Mouse (Mus musculus) limb, embryonic 14.5 days (tissue): ENCODE results near the gene 9530053A07Rik. TPM values are rescaled to one million over a fixed set of nuclear protein-coding genes. Genes with fewer than 3 reads are reported as not detected.
A peak's percentile ranks its signal among the peaks of the same experiment; 100 is the strongest.

Experiments used
- ATAC-seq: fragments of 200-750 bp; cut with Nextera tagmentation; 2 replicates; pipeline ENCODE4 v1.8.0; 2017; ENCODE audit warnings: low read depth, moderate number of reproducible peaks, moderate TSS enrichment; ENCODE audit not compliant: low FRiP score
- DNase-seq: peaks from one replicate; pipeline ENCODE4 v3.0.0-alpha.2; 2015; ENCODE audit warnings: low spot score
- H3K27ac ChIP-seq: fragments of 300-500 bp; sonication (generic); replicated peaks from 2 replicates; pipeline ENCODE4 v1.5.1; 2014; ENCODE audit warnings: low read depth, mild to moderate bottlenecking, low read length, moderate library complexity, mixed read lengths
- H3K27me3 ChIP-seq: fragments of 300-500 bp; sonication (generic); 2 replicates; pipeline ENCODE4 v1.6.1; 2014; ENCODE audit warnings: low read length, mixed read lengths; ENCODE audit not compliant: control insufficient read depth, insufficient read depth
- H3K36me3 ChIP-seq: fragments of 300-500 bp; sonication (generic); 2 replicates; pipeline ENCODE4 v1.6.1; 2014; ENCODE audit warnings: mild to moderate bottlenecking, low read length, moderate library complexity, mixed read lengths; ENCODE audit not compliant: control insufficient read depth, insufficient read depth
- H3K4me1 ChIP-seq: fragments of 300-500 bp; sonication (generic); 2 replicates; pipeline ENCODE4 v1.6.1; 2014; ENCODE audit warnings: antibody characterized with exemption, low read length, mixed read lengths; ENCODE audit not compliant: control insufficient read depth, insufficient read depth
- H3K4me2 ChIP-seq: fragments of 300-500 bp; sonication (generic); replicated peaks from 2 replicates; pipeline ENCODE4 v1.6.1; 2014; ENCODE audit warnings: low read depth, mild to moderate bottlenecking, low read length, moderate library complexity; ENCODE audit not compliant: severe bottlenecking
- H3K4me3 ChIP-seq: fragments of 300-500 bp; sonication (generic); replicated peaks from 2 replicates; pipeline ENCODE4 v1.5.1; 2014; ENCODE audit warnings: low read length
- H3K9ac ChIP-seq: fragments of 300-500 bp; sonication (generic); 2 replicates; pipeline ENCODE4 v1.6.1; 2014; ENCODE audit warnings: mild to moderate bottlenecking, low read depth, low read length, moderate library complexity; ENCODE audit not compliant: severe bottlenecking
- H3K9me3 ChIP-seq: fragments of 300-500 bp; sonication (generic); 2 replicates; pipeline ENCODE4 v1.6.1; 2016; ENCODE audit warnings: low read length; ENCODE audit not compliant: control insufficient read depth
- POLR2A ChIP-seq: fragments of 200-500 bp; IDR thresholded peaks from 2 replicates; pipeline ENCODE4 v1.8.0; 2012; ENCODE audit warnings: inconsistent platforms, mild to moderate bottlenecking, moderate library complexity, borderline replicate concordance; ENCODE audit not compliant: insufficient read depth, insufficient read length; ENCODE audit errors: extremely low read depth
- WGBS: fragments of 180-500 bp; shearing (Covaris S2); extraction: QIAGEN DNeasy Blood & Tissue Kit; methylation state at CpG from one replicate; pipeline ENCODE4 v1.1.7; 2014; 5-methylcytosine and 5-hydroxymethylcytosine counted together
- polyA plus RNA-seq, 2 experiments: library from polyadenylated mRNA; depleted of rRNA in 1 of 2; stranded (reverse) in 1 of 2; unstranded in 1 of 2; fragments of >200 nt; fragmentation: Nextera tagmentation in 1 of 2; extraction: Ambion mirVana in 1 of 2; gene quantifications; 2 replicates each; pipeline versions ENCODE4 v1.2.1 to v1.2.3; 2012 to 2014

The 9530053A07Rik gene
- polyA plus RNA-seq, 2 experiments = not detected

DNA sequence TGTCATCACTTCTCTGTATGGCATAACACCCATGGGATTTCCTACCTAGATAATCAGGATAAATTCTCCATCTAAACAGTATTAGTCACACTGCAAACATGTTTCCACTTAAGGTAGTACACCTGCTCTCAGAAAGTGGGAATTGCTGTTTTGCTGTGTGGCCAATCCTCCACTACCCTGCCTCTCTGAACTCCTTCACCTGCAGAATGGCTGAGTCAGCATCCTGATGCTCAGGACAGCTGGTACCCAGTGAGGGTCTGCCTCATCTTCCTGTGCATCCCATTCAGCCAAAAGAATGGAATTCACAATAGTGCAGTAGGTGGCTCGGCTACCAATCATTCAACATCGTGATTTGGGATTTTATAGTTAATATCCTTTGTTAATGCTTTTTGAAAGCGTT is 30.6 kb downstream of the 9530053A07Rik start:
- Histone ChIP-seq H3K27ac (no peak overlapping the region), H3K36me3 (no peaks in the 10 kb centered on the region), H3K27me3 (no peaks in the 10 kb centered on the region), H3K4me3 (no peak overlapping the region), H3K4me1 (no peaks in the 10 kb centered on the region), H3K9ac (no peak overlapping the region), H3K4me2 (no peak overlapping the region), H3K9me3 (no peaks in the 10 kb centered on the region)
- no peak for DNase-seq
- TF ChIP-seq POLR2A = no peak
- ATAC-seq = no peak
- 82% methylated on average over 3 of the region's 3 CpGs for WGBS

DNA sequence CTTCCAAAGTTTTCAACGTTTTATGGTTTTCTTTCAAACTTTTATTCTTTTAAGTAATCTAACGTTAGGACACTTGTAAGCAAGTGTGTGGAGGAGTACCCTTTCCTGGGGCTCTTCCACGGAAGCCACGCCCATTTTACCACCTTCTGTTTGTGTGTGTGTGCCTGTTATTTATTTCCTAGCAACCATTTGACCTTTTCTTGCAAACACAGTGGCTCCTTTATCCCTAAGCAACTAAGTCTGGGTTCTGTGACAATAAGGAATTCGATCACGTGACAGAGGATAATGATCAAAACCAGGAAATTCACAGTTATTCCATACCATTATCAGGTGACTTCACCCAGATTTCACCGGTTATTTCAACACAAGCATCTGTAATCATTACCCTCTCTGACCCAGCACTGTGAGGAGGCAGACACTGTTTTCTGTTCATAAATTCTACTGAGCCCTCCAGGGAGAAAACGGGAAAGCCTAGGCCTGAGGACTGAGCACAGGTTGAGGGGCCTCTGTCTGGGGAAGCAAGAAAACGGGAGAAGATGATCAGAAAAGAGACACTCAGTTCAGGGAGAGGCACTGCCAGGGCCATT is 32.0 kb downstream of the 9530053A07Rik start:
- Histone ChIP-seq H3K27ac (no peak overlapping the region), H3K9ac (no peak overlapping the region; the same call in 1 of the 2 replicates), H3K36me3 (no peaks in the 10 kb centered on the region), H3K27me3 (no peaks in the 10 kb centered on the region), H3K4me1 (no peaks in the 10 kb centered on the region), H3K9me3 (no peaks in the 10 kb centered on the region), H3K4me2 (no peak overlapping the region), H3K4me3 (no peak overlapping the region)
- ATAC-seq (no peak), DNase-seq (no peak)
- WGBS = 49% methylated on average over 9 of the region's 9 CpGs
- TF ChIP-seq POLR2A = no peak

DNA sequence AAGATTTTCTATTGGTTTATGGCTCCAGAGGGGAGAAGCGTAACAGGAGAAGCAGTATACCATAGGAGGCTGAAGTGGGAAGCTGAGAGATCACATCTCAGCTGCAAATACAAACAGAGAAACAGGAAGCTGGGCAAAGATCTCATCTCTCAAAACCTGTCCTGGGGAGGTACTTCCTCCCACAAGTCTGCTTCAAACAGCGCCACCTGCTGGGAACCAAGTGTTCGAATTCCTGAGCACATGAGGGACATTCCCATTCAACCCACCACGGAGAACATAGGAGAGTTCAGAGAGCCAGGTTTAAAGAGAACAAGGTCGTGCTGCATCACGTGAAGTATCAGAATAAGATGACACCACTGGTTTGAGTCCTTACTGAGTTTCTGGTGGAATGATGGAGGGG is 36.1 kb downstream of the 9530053A07Rik start:
- 79% methylated on average over 6 of the region's 6 CpGs for WGBS

DNA sequence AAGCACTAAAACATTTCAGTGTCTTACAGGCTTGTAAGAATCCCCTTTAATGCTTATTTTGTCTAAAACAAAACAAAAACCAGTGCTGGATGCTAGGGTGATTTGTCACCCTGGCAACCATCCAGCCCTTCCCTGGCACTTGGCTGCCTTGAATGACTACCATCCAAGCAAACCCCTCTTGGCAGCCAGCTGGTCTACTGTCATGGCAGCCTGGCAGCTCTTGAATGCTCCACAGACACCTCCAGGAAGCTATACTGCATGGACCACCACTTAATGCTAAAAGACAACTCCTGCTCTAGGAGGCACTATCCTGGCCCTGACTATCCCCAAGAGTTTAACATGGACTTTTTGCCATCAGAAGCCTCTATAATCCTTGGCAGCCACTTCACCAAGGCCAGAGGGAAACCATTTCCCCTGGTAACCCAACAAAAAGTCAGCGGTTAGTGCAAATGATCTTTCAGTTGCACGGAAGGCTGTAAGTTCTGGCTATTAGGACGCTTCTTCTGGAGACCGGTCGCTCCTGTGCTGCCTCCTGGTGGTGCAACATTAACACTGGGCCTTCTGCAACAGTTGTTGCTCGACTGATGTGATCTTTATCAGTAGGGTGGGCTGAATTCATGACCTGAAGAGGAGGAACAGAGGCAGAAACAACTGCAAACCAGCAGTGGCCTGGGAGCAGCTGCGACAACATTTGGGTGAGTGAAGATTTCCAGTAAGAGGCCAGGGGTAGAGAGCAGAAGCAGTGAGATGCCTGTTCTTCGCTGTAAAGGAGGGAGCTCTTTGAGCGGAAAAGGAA is 39.3 kb downstream of the 9530053A07Rik start:
- TF ChIP-seq POLR2A = no peak
- no peaks in the 10 kb centered on the region for H3K36me3 ChIP-seq
- peak overlapping the region; percentile 79 for H3K4me2 ChIP-seq
- H3K27ac ChIP-seq = peak overlapping the region; percentile 59; the same call in 1 of the 2 replicates
- DNase-seq = peak; percentile 83
- peaks cover 13% of the 10 kb centered on the region for H3K4me1 ChIP-seq
- WGBS = 11% methylated on average over 9 of the region's 9 CpGs
- H3K9me3 ChIP-seq = no peaks in the 10 kb centered on the region
- peak overlapping the region; percentile 70 for H3K4me3 ChIP-seq
- peak overlapping the region; percentile 57 for H3K9ac ChIP-seq
- ATAC-seq = no peak
- H3K27me3 ChIP-seq = no peaks in the 10 kb centered on the region

More for the DNA sequence above, 36.1 kb downstream of the 9530053A07Rik start:
- Histone ChIP-seq H3K4me1 (peaks cover 6% of the 10 kb centered on the region), H3K36me3 (no peaks in the 10 kb centered on the region), H3K4me3 (no peak overlapping the region), H3K27me3 (no peaks in the 10 kb centered on the region), H3K9me3 (no peaks in the 10 kb centered on the region), H3K4me2 (no peak overlapping the region), H3K27ac (no peak overlapping the region), H3K9ac (no peak overlapping the region)
- DNase-seq = no peak
- ATAC-seq = no peak
- TF ChIP-seq POLR2A = no peak

DNA sequence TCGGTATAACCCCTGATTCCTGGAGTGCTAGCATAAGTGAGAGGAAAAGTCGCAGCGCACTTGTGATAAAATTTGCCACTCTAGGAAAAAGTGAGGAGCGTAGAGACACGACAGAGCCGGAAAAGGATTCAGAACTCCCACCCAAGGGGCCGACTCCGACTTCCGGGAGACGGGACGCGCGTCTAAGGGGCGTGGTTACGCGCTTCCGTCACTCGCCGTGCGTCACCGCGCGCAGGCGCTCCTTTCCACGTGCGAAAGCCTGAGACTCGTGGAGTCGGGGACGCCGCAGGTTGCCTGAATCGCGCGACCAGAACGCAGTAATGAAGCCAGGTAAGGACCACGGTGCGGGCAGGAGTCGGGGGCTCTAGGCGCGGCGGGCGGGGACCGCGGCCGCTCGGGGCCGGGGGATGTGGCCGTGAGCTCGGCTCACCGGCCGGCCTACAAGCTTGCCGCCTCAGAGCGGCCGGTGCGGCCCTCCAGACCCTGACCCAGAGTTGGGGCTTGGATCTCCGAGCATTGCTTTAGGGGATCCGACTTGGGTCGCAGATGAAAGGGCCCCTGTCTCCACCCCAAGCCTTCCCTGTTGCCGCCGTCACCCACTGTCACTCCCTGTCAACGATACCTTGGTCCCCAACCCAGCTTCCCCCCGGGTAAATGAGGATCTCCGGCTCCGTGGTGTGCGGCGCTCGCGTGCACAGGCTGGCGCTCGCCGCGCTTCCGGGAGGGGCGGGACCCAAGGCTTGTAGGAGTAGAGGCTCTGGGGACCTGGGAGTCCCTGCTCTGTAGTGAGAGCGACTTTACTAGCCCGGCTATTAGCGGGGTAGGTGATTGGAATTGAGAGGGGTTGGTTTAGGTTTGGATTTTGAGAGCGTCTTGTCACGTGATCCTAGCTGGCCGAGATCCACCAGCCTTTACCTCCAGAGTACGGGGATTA is 40.5 kb downstream of the 9530053A07Rik start, which contains the start of gene Fbl:
Gene Fbl (plus strand): TSS at position 222 of the 934 bp plus-strand sequence.
- peak within 1 kb of the TSS; percentile 79 for H3K4me2 ChIP-seq
- peak; percentile 95 for ATAC-seq
- peak; percentile 94 for DNase-seq
- no peaks in the 10 kb centered on the region for H3K27me3 ChIP-seq
- under 1% methylated on average over 69 of the region's 80 CpGs for WGBS
- peak within 1 kb of the TSS; percentile 77 for H3K9ac ChIP-seq
- H3K36me3 ChIP-seq = peaks cover 2% of the 10 kb centered on the region; the same call in 1 of the 2 replicates
- 0 out of 2 replicates have a peak, but pooled peaks have one; percentile 28 for TF ChIP-seq POLR2A
- H3K4me1 ChIP-seq = peaks cover 13% of the 10 kb centered on the region
- H3K9me3 ChIP-seq = no peaks in the 10 kb centered on the region
- H3K4me3 ChIP-seq = peak within 1 kb of the TSS; percentile 70
- H3K27ac ChIP-seq = peak within 1 kb of the TSS; percentile 79
